Mouse (Mus musculus) cerebellum, adult 9-10 months (tissue): ENCODE data around the gene Bap1.

Source experiments
- DNase-seq: peaks from one replicate; pipeline ENCODE4 v3.0.0; 2022

The Bap1 gene

GRCm38 (mm10) chr14:31233996-31234591 is 17.2 kb upstream of the Bap1 start:
- DNase-seq = peak; percentile 87

- DNase-seq = no peak
Observed at GRCm38 (mm10) chr14:31237101-31237882, 14.0 kb upstream of the Bap1 start.

- no peak for DNase-seq
Observed at GRCm38 (mm10) chr14:31240528-31240927, 10.7 kb upstream of the Bap1 start.

- no peak for DNase-seq
Observed at GRCm38 (mm10) chr14:31244777-31245176, 6.5 kb upstream of the Bap1 start.

- no peak for DNase-seq
Observed at GRCm38 (mm10) chr14:31245946-31246345, 5.3 kb upstream of the Bap1 start.

- no peak for DNase-seq
Observed at GRCm38 (mm10) chr14:31248396-31248795, 2.9 kb upstream of the Bap1 start.

- no peak for DNase-seq
Observed at GRCm38 (mm10) chr14:31250222-31251083, 797 bp upstream of the Bap1 start.

GRCm38 (mm10) chr14:31251626-31252025 is 376 bp downstream of the Bap1 start:
- DNase-seq = no peak

- DNase-seq = no peak
Observed at GRCm38 (mm10) chr14:31252091-31252490, 841 bp downstream of the Bap1 start.

GRCm38 (mm10) chr14:31258476-31259050 is 7.3 kb downstream of the Bap1 start:
- DNase-seq = no peak

- DNase-seq = no peak
Observed at GRCm38 (mm10) chr14:31260374-31260773, 9.1 kb downstream of the Bap1 start.

GRCm38 (mm10) chr14:31260932-31261331 is 9.7 kb downstream of the Bap1 start:
- DNase-seq = no peak

GRCm38 (mm10) chr14:31267649-31268048 is 16.4 kb downstream of the Bap1 start:
- no peak for DNase-seq

- DNase-seq = no peak
Observed at GRCm38 (mm10) chr14:31268301-31269001, 17.2 kb downstream of the Bap1 start.

GRCm38 (mm10) chr14:31269456-31270100 is 18.3 kb downstream of the Bap1 start:
- no peak for DNase-seq

GRCm38 (mm10) chr14:31271121-31271520 is 19.9 kb downstream of the Bap1 start:
- no peak for DNase-seq

GRCm38 (mm10) chr14:31272164-31272563 is 20.9 kb downstream of the Bap1 start:
- peak; percentile 76 for DNase-seq

- no peak for DNase-seq
Observed at GRCm38 (mm10) chr14:31285728-31286127, 34.5 kb downstream of the Bap1 start.
